Mouse (Mus musculus): Measurements from ENCODE around the gene Gm10486. TPM values are rescaled to one million over a fixed set of nuclear protein-coding genes. Genes with fewer than 3 reads are reported as not detected.

Gm10486 gene
- not detected for polyA plus RNA-seq (2014; fragmentation: Illumina TruSeq; extraction: RNeasy Lipid Tissue Mini Kit (QIAGEN cat#74804); ENCODE audit: insufficient read depth, low read depth, low replicate concordance)

GRCm38 (mm10) chrX:35067084-35067483 lies at the start of gene Gm10486:
TSS of gene Gm10486 (plus strand) at chrX:35067384.

All from lung, adult 10 weeks (tissue).